Mouse (Mus musculus) ES-CJ7 (cell line): ENCODE measurements around the gene Zfp956.
"Not testable (repeated sequence)": the region's sequence is repeated elsewhere in the genome, so short reads cannot be mapped to it uniquely, and the experiment has no call there.

Experiments
- DNase-seq: peaks from one replicate; pipeline ENCODE4 v3.0.0; 2011; ENCODE audit warnings: low read depth, low spot score

Zfp956 gene

DNA sequence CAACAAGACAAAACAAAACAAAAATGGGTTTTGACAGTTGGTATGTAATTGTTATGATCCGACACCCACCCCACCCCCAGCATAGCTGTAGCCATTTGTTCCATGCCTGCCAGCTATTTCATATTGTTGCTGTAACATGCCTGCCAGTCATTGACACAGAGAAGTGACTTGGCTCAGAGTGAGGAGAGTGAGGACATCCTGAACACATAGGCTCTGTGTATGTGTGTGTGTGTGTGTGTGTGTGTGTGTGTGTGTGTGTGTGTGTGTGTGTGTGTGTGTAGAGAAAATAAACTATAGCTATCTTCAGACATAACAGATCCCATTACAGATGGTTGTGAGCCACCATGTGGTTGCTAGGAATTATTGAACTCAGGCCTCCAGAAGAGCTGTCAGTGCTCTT is 15.0 kb downstream of the Zfp956 start:
- not testable (repeated sequence) for DNase-seq

DNA sequence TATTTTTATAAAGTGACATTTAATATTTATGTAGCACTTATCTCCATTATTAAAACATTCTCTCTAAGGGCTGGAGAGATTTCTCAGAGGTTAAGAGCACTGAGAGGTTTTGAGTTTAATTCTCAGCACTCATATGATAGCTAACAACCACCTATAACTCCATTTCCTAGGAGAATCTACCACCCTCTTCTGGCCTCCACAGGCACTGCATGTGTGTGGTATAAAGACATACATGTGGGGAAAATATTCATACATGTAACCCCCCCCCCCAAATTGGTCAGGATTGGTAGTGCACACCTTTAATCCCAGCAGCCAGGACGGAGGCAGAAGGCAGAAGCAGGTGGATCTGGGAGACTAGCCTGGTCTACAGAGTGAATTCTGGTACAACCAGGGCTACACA is 21.4 kb downstream of the Zfp956 start:
- DNase-seq, result peak; percentile 25

DNA sequence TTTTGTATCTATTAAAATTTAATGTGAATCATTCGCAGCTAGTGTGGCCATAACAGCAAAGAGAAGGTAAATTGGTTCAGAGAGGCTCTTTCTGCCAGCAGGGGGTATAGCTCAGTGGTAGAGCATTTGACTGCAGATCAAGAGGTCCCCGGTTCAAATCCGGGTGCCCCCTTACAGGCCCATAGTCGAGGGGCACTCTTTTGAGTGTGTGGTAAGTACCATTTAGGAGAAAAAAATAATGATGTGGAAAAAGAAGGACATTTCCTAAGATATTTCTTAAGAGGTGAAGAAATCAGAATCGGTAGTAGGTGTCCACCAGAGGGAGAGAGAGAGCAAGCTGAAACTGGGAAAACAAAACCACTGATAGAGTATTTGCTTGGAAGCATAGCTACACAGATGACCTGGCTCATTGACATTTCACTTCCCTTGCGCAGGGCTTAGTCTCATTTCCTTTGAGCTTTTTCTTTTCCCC is 25.7 kb downstream of the Zfp956 start:
- peak; percentile 95 for DNase-seq

DNA sequence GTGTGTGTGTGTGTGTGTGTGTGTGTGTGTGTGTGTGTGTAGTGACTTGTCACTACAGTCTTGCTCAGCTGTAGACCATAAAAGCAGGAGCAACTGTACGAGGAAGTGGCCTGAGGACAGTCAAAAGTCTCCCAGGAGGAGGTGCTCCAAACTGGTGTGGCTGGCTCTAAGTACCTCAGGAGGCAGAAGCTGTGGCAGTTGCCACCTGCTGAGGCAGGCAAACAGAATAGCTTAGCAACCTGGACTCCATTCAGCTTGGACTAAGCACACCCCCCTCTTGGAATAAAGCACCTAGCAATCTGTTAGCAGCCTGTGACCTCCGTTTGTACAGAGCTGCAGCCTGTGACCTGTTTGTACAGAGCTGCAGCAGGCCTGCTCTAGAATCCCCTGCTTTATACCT is 30.7 kb downstream of the Zfp956 start:
- peak; percentile 77 for DNase-seq

DNA sequence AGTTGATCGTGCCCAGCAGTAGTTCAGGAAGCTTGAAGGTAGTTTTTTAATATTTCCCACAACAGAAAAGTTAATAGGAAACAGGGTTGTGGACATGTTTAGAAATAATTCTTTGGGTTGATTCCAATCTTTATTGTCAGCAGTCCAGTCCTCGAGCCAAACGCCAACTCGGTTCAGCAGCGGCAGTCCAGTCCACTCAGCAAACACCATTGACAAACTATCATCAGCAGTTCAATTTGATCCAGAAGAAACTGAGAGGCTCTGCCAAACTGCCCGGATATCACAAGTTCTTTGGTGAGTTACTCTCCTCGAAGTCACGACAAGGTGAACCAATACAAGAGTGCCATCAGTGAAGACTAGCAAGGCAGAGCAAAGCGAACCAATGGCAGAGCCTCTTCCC is 42.5 kb downstream of the Zfp956 start:
- DNase-seq, result no peak

DNA sequence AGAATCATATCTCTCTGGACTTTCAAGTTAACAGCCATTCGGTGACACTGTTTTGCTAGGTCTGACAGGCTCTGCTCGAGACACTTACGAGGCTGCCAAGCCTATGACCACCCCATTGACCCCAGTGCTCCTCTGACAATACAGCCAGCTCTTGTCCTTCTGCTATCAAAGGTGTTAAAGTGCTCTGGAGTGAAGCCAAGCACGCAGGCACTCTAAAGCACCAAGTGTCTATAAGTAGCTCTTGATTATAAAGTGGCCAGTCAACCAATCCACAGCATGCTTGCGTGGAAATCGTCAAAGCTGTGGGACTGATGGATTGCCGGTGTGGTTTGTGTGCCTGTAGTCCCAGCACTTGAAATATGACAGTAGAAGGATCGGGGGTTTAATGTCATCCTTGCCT is 57.5 kb downstream of the Zfp956 start:
- no peak for DNase-seq
